ENCODE assay signal across 3 mouse cellular contexts in genomic region chr19:24703168-24703567, GRCm38 (mm10). TPM values are rescaled to one million over a fixed set of nuclear protein-coding genes. Genes with fewer than 3 reads are reported as not detected.
"Had no signal": no experiment of that assay in that cellular context is flagged by ENCODE, and none has a peak within 500 bp of the region (broad histone marks: within the 10 kb centered on the region; RNA-seq: fewer than 3 reads in every experiment).

No protein-coding gene starts in this region.

RNA-seq across cellular contexts. Expression of gene Tmem252, which starts 29.4 kb away (rescaled TPM):
- total RNA-seq: megakaryocyte progenitor cell, adult 5-6 weeks; monocyte, adult 5-6 weeks; neutrophil, adult 5-6 weeks had no signal
